Mouse (Mus musculus) E14TG2a.4 (cell line): ENCODE data around the gene Gramd1b.

Source experiments
- CTCF ChIP-seq: conservative IDR thresholded peaks from 2 replicates; pipeline ENCODE4 v1.5.1; 2014; ENCODE audit warnings: low read length
- NANOG ChIP-seq: IDR thresholded peaks from 2 replicates; pipeline ENCODE4 v1.6.1; 2014; ENCODE audit warnings: borderline replicate concordance, low read length, mixed read lengths
- POU5F1 ChIP-seq: IDR thresholded peaks from 2 replicates; pipeline ENCODE4 v1.6.1; 2014; ENCODE audit warnings: low read length, borderline replicate concordance

DNA sequence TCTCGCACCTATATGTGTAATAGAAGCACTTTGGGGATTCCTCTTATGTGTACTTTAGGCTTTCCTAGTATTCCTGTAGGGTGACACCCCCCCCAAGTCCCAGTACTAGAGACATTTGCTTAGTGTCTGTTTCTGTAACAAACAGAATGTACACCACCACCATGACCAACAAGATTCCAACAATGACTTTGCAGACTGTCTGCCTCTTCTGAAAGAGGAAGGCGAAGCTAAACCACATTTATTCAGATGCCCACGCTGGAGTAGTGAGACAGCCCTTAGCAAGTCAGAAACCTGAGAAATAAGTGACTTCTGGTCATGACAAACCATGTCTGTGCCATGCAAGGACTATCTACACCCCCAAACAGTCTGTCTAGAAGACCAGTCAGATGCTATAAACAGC lies 11.9 kb downstream of the Gramd1b start:
- TF ChIP-seq CTCF, result no peak
- TF ChIP-seq NANOG, result no peak
- no peak for TF ChIP-seq POU5F1
